Mouse (Mus musculus): Measurements from ENCODE around the gene Adarb1.

DNA sequence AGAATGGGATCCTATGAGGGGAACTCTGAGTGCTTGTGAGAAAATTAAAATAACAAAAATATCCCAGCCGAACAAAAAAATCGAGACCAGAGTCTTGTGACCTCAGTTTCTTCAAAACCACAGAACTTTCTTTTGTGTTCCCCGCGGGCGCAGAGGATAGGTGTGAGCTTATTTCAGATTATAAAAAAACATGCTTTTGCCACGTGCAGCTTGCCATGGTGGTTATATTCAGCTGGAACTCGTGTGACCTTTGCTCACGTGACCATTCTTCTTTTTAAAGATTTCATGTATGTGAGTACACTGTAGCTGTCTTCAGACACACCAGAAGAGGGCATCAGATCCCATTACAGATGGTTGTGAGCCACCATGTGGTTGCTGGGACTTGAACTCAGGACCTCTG is 128.5 kb downstream of the Adarb1 start:
- no peak for TF ChIP-seq CTCF (IDR thresholded peaks at IDR 0.05; ENCODE audit: borderline replicate concordance, insufficient read depth, low read depth, low read length)
- no peak for TF ChIP-seq POLR2A (IDR thresholded peaks at IDR 0.05; ENCODE audit: borderline replicate concordance, insufficient read depth, low read length)
